Mouse (Mus musculus) brain, adult 10 weeks (tissue): ENCODE results near the gene Olfr1023. TPM values are rescaled to one million over a fixed set of nuclear protein-coding genes. Genes with fewer than 3 reads are reported as not detected.

Experiments used
- polyA plus RNA-seq: library from polyadenylated mRNA; stranded (reverse); fragments of 350-450 nt; fragmentation: Illumina TruSeq; extraction: RNeasy Lipid Tissue Mini Kit (QIAGEN cat#74804); gene quantifications from one replicate; pipeline ENCODE4 v1.2.3, GENCODE M21; 2015; ENCODE audit warnings: low read depth, low replicate concordance

Gene Olfr1023
- polyA plus RNA-seq: not detected

GRCm38 (mm10) chr2:85885340-85885739 lies at the start of gene Olfr1023:
Olfr1023 (plus strand) TSS chr2:85885640.

GRCm38 (mm10) chr2:85845383-85845782 lies 40.1 kb upstream of the Olfr1023 start, which contains the start of gene Olfr1019:
Olfr1019 (minus strand) TSS chr2:85845483.

GRCm38 (mm10) chr2:85846730-85847129 lies 38.7 kb upstream of the Olfr1023 start, which contains the start of gene Olfr1020:
Olfr1020 (plus strand) TSS chr2:85847030.

GRCm38 (mm10) chr2:85868294-85868693 lies 17.1 kb upstream of the Olfr1023 start, which contains the start of gene Olfr1022:
Olfr1022 (plus strand) TSS chr2:85868594.

GRCm38 (mm10) chr2:85904952-85905351 lies 19.5 kb downstream of the Olfr1023 start, which contains the start of gene Olfr1024:
Olfr1024 (minus strand) TSS chr2:85905052.

GRCm38 (mm10) chr2:85914893-85915292 lies 29.5 kb downstream of the Olfr1023 start, which contains the start of gene Olfr1025-ps1:
Olfr1025-ps1 (plus strand) TSS chr2:85915193.

GRCm38 (mm10) chr2:85921258-85921657 lies 35.8 kb downstream of the Olfr1023 start, which contains the start of gene Olfr1026:
Olfr1026 (plus strand) TSS chr2:85921558.

Other genes starting within 250 kb of the Olfr1023 start
- not detected for gene Olfr1002, start 234.9 kb upstream of the Olfr1023 start, polyA plus RNA-seq
- gene Olfr154, start 221.2 kb upstream of the Olfr1023 start, polyA plus RNA-seq: not detected
- gene Olfr1006, start 206.9 kb upstream of the Olfr1023 start, polyA plus RNA-seq: not detected
- gene Olfr1008, start 196.2 kb upstream of the Olfr1023 start, polyA plus RNA-seq: not detected
- not detected for gene Olfr1009, start 170.2 kb upstream of the Olfr1023 start, polyA plus RNA-seq
- not detected for gene Olfr1012, start 122.9 kb upstream of the Olfr1023 start, polyA plus RNA-seq
- gene Olfr1013, start 118.5 kb upstream of the Olfr1023 start, polyA plus RNA-seq: not detected
- gene Olfr1014, start 112.9 kb upstream of the Olfr1023 start, polyA plus RNA-seq: not detected
- gene Olfr1015, start 103.6 kb upstream of the Olfr1023 start, polyA plus RNA-seq: not detected
- gene Olfr1016, start 83.1 kb upstream of the Olfr1023 start, polyA plus RNA-seq: not detected
- gene Olfr1018, start 67.2 kb upstream of the Olfr1023 start, polyA plus RNA-seq: not detected
- gene Olfr1019, start 40.2 kb upstream of the Olfr1023 start, polyA plus RNA-seq: not detected
- not detected for gene Olfr1020, start 38.6 kb upstream of the Olfr1023 start, polyA plus RNA-seq
- not detected for gene Olfr1022, start 17.0 kb upstream of the Olfr1023 start, polyA plus RNA-seq
- gene Olfr1024, start 19.4 kb downstream of the Olfr1023 start, polyA plus RNA-seq: not detected
- gene Olfr1025-ps1, start 29.6 kb downstream of the Olfr1023 start, polyA plus RNA-seq: not detected
- not detected for gene Olfr1026, start 35.9 kb downstream of the Olfr1023 start, polyA plus RNA-seq
- not detected for gene Olfr1028, start 64.8 kb downstream of the Olfr1023 start, polyA plus RNA-seq
- not detected for gene Olfr1029, start 88.3 kb downstream of the Olfr1023 start, polyA plus RNA-seq
- not detected for gene Olfr1030, start 93.6 kb downstream of the Olfr1023 start, polyA plus RNA-seq
- gene Olfr1031, start 104.7 kb downstream of the Olfr1023 start, polyA plus RNA-seq: not detected
- not detected for gene Olfr1032, start 119.9 kb downstream of the Olfr1023 start, polyA plus RNA-seq
- 0.13 TPM for gene Olfr1033, start 135.0 kb downstream of the Olfr1023 start, polyA plus RNA-seq
- gene Olfr1034, start 160.2 kb downstream of the Olfr1023 start, polyA plus RNA-seq: not detected
- not detected for gene Olfr1036, start 188.4 kb downstream of the Olfr1023 start, polyA plus RNA-seq
- not detected for gene Olfr1037, start 201.7 kb downstream of the Olfr1023 start, polyA plus RNA-seq